Mouse (Mus musculus) hindbrain, embryonic 16.5 days (tissue): ENCODE data around the gene Cdhr2. TPM values are rescaled to one million over a fixed set of nuclear protein-coding genes. Genes with fewer than 3 reads are reported as not detected.

Experiments
- ATAC-seq: fragments of 200-750 bp; cut with Nextera tagmentation; 2 replicates; pipeline ENCODE4 v1.8.0; 2017; ENCODE audit warnings: moderate TSS enrichment, moderate library complexity
- H3K27ac ChIP-seq: fragments of 300-500 bp; sonication (generic); 2 replicates; pipeline ENCODE4 v1.5.1; 2014; ENCODE audit warnings: low read depth, mild to moderate bottlenecking, control low read depth, low read length, moderate library complexity
- H3K27me3 ChIP-seq: fragments of 300-500 bp; sonication (generic); replicated peaks from 2 replicates; pipeline ENCODE4 v1.6.1; 2014; ENCODE audit warnings: low read length; ENCODE audit not compliant: control insufficient read depth, insufficient read depth
- H3K36me3 ChIP-seq: fragments of 300-500 bp; sonication (generic); 2 replicates; pipeline ENCODE4 v1.6.1; 2014; ENCODE audit warnings: mild to moderate bottlenecking, low read length, moderate library complexity, mixed read lengths; ENCODE audit not compliant: control insufficient read depth, insufficient read depth
- H3K4me1 ChIP-seq: fragments of 300-500 bp; sonication (generic); 2 replicates; pipeline ENCODE4 v1.6.1; 2014; ENCODE audit warnings: low read depth, low read length; ENCODE audit not compliant: control insufficient read depth, insufficient read depth
- H3K4me2 ChIP-seq: fragments of 300-500 bp; sonication (generic); 2 replicates; pipeline ENCODE4 v1.6.1; 2014; ENCODE audit warnings: mild to moderate bottlenecking, low read length, control low read depth, moderate library complexity
- H3K4me3 ChIP-seq: fragments of 300-500 bp; sonication (generic); 2 replicates; pipeline ENCODE4 v1.5.1; 2014; ENCODE audit warnings: mild to moderate bottlenecking, low read length, control low read depth, moderate library complexity
- H3K9ac ChIP-seq: fragments of 300-500 bp; sonication (generic); 2 replicates; pipeline ENCODE4 v1.6.1; 2014; ENCODE audit warnings: low read depth, mild to moderate bottlenecking, control low read depth, low read length, moderate library complexity
- H3K9me3 ChIP-seq: fragments of 300-500 bp; sonication (generic); 2 replicates; pipeline ENCODE4 v1.6.1; 2014; ENCODE audit warnings: mild to moderate bottlenecking, low read length, moderate library complexity; ENCODE audit not compliant: control insufficient read depth
- WGBS: fragments of 180-500 bp; shearing (Covaris S2); extraction: QIAGEN DNeasy Blood & Tissue Kit; methylation state at CpG from one replicate; pipeline ENCODE4 v1.1.7; 2014; 5-methylcytosine and 5-hydroxymethylcytosine counted together
- polyA plus RNA-seq: library from polyadenylated mRNA; unstranded; fragments of >200 nt; fragmentation: Nextera tagmentation; extraction: Ambion mirVana; gene quantifications from 2 replicates; pipeline ENCODE4 v1.2.1, GENCODE M21; 2015

Cdhr2 gene
- 0.16 and 0.21 TPM in 2 replicates for polyA plus RNA-seq

DNA sequence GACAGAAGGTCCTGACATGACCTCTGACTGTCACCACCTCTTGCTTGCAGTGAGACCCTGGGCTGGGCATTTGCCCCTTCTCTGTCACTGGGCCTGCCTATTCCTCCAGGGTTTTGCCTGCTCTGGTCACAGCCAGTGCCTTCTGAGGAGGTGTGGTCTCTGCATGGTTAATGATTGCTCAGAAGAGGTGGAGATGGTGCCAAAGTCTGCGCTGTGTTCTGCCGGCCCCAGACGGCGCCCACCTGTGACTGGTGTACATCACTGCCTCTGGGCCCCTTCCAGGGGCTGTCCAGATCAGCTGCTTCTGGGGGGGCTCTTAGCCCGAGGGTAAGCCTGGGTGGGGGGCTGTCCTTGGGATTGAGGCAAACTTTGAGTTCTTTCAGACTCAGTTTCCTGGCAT, at the start of gene Cdhr2:
Cdhr2 (plus strand) TSS at position 219 of the 400 bp plus-strand sequence.
- 77% methylated on average over 5 of the region's 5 CpGs for WGBS
- no peaks in the 10 kb centered on the region for H3K4me1 ChIP-seq
- no peaks in the 10 kb centered on the region; the same call in 1 of the 2 replicates for H3K27me3 ChIP-seq
- H3K9me3 ChIP-seq, result no peaks in the 10 kb centered on the region
- no peak within 1 kb of the TSS for H3K4me2 ChIP-seq
- H3K36me3 ChIP-seq, result no peaks in the 10 kb centered on the region
- H3K27ac ChIP-seq, result no peak within 1 kb of the TSS
- no peak within 1 kb of the TSS for H3K9ac ChIP-seq
- no peak within 1 kb of the TSS for H3K4me3 ChIP-seq
- ATAC-seq, result no peak

DNA sequence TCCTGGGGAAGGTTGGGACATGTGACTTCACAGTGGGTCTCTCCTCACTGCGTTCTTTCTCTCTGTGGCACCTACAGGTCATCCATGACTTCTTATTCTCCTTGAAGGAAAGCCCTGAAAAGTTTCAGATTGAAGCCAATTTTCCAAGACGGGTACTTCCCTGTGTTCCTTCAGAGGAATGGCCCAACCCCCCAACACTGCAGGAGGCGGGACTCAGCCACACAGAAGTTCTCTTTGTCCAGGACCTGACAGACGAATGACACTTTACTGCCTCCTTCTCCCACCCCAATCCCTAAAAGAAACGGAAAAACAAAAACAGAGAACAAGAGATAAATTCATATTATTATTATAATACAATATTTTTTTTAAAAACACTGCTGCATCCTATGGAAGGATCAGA, 40.4 kb upstream of the Cdhr2 start:
- no peak for ATAC-seq
- Histone ChIP-seq H3K27ac (no peak overlapping the region), H3K4me3 (no peak overlapping the region), H3K9me3 (no peaks in the 10 kb centered on the region), H3K27me3 (no peaks in the 10 kb centered on the region), H3K4me2 (no peak overlapping the region), H3K36me3 (peaks cover 33% of the 10 kb centered on the region), H3K4me1 (no peaks in the 10 kb centered on the region), H3K9ac (no peak overlapping the region)
- WGBS, result 49% methylated on average over 5 of the region's 5 CpGs

DNA sequence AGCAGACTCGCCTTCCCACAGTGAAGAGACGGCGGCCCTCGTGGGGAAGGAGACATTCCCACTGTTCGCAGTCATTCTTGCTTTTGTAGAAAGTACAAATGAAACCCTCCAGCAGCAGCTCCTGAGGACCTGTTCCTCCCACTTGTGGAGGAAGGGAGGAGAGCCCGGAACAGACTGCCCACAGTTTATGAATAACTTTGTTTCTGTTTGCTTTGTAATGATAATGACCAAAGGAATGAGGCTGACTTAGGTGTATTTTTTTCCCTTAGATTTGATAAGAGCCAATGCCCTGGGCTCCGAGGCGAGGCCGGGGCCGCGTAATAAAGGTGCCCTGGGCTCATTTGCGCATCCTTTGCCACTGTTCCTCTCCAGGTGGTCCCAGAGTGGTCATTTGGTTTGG, 39.9 kb upstream of the Cdhr2 start:
- 83% methylated on average over 12 of the region's 12 CpGs for WGBS
- Histone ChIP-seq H3K9me3 (no peaks in the 10 kb centered on the region), H3K4me1 (no peaks in the 10 kb centered on the region), H3K4me2 (no peak overlapping the region), H3K27ac (no peak overlapping the region), H3K9ac (no peak overlapping the region), H3K36me3 (peaks cover 31% of the 10 kb centered on the region), H3K4me3 (no peak overlapping the region), H3K27me3 (no peaks in the 10 kb centered on the region)
- no peak for ATAC-seq

DNA sequence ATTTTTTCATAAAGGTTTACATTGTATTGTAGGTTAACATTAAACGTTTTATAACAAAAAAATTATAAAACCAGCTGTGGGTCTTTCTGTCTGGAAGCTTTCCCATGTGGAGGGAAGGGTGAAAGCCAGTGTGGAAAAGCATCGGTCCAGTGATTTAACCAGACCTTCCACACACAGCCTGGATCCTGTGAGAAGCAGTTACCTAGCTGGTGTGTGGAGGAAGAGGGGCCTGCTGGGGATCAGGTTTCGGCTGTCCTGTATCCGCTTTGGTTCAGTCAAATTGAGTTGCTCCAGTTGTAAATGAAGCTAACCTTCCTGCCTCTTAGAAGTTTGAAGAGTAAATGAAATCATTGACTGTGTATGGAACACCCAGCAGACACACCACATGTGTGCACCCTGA, 37.3 kb upstream of the Cdhr2 start:
- no peaks in the 10 kb centered on the region for H3K27me3 ChIP-seq
- H3K4me1 ChIP-seq, result no peaks in the 10 kb centered on the region
- H3K9ac ChIP-seq, result no peak overlapping the region
- H3K4me2 ChIP-seq, result no peak overlapping the region
- H3K4me3 ChIP-seq, result no peak overlapping the region
- ATAC-seq, result no peak
- 82% methylated on average over 4 of the region's 4 CpGs for WGBS
- H3K27ac ChIP-seq, result no peak overlapping the region
- H3K36me3 ChIP-seq, result peaks cover 19% of the 10 kb centered on the region
- no peaks in the 10 kb centered on the region for H3K9me3 ChIP-seq

DNA sequence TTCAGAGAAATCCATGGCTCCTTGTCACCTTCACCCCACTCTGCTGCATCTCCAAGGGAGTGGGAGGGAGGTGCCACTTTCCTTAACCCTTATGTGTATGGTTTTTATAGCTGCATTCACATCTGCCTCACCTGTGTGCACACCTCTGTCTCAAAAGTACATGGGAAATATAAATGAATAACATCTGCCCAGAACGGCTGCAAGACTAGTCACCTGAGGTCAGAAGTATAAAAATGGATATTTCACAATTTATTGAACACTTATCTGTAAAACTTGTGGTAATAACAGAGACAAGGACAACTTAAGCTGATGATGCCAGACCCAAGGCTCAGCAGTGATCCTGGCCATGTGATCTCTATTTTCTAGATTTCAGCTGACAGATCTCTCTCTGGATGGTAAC, 36.8 kb upstream of the Cdhr2 start:
- no peaks in the 10 kb centered on the region for H3K27me3 ChIP-seq
- H3K4me1 ChIP-seq, result no peaks in the 10 kb centered on the region
- WGBS, result 92% methylated on average over 1 of the region's 1 CpGs
- H3K27ac ChIP-seq, result no peak overlapping the region
- no peak overlapping the region for H3K4me3 ChIP-seq
- H3K4me2 ChIP-seq, result no peak overlapping the region
- H3K9ac ChIP-seq, result no peak overlapping the region
- ATAC-seq, result no peak
- H3K9me3 ChIP-seq, result no peaks in the 10 kb centered on the region
- peaks cover 19% of the 10 kb centered on the region for H3K36me3 ChIP-seq

DNA sequence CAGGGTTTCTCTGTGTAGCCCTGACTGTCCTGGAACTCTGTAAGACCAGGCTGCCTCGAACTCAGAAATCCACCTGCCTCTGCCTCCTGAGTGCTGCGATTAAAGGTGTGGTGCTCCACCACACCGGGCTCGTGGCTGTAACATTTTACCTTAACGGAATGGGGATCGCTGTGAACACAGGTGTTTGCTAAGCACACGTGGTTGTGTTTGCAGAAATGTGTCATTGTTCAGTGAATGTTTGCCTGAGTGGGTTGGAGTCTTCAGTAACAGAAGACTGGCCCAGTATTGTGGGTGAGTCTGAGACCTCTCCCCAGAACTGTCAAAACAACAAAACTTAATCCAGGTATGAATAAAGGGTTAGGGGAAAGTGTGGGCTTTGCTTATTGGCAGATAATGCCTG, 36.2 kb upstream of the Cdhr2 start:
- ATAC-seq, result no peak
- H3K27ac ChIP-seq, result no peak overlapping the region
- no peak overlapping the region for H3K4me3 ChIP-seq
- 95% methylated on average over 7 of the region's 7 CpGs for WGBS
- peaks cover 19% of the 10 kb centered on the region for H3K36me3 ChIP-seq
- no peak overlapping the region for H3K4me2 ChIP-seq
- H3K4me1 ChIP-seq, result no peaks in the 10 kb centered on the region
- H3K9me3 ChIP-seq, result no peaks in the 10 kb centered on the region
- no peak overlapping the region for H3K9ac ChIP-seq
- H3K27me3 ChIP-seq, result no peaks in the 10 kb centered on the region

DNA sequence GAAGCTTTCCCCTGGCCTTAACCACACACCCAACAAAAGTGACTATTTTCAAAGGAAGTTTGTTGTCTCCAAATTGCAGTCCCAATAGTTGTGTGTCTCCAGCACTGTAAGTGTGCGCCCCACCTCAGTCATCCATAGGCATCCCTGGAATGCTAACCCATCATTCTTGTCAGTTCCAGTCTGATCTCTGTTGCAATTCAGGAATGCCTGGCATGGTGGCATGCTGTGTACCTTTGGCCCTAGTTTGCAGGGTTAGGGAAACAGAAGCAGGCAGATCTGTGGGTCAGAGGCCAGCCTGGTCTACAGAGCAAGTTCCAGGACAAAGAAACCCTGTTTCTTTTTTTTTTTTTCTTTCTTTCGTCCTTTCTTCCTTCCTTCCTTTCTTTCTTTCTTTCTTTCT, 30.8 kb upstream of the Cdhr2 start:
- no peak overlapping the region for H3K9ac ChIP-seq
- H3K36me3 ChIP-seq, result peaks cover 2% of the 10 kb centered on the region; the same call in 1 of the 2 replicates
- no peak for ATAC-seq
- H3K9me3 ChIP-seq, result no peaks in the 10 kb centered on the region
- no peaks in the 10 kb centered on the region for H3K4me1 ChIP-seq
- WGBS, result 80% methylated on average over 2 of the region's 2 CpGs
- no peak overlapping the region for H3K4me3 ChIP-seq
- no peaks in the 10 kb centered on the region for H3K27me3 ChIP-seq
- H3K27ac ChIP-seq, result no peak overlapping the region
- no peak overlapping the region for H3K4me2 ChIP-seq

DNA sequence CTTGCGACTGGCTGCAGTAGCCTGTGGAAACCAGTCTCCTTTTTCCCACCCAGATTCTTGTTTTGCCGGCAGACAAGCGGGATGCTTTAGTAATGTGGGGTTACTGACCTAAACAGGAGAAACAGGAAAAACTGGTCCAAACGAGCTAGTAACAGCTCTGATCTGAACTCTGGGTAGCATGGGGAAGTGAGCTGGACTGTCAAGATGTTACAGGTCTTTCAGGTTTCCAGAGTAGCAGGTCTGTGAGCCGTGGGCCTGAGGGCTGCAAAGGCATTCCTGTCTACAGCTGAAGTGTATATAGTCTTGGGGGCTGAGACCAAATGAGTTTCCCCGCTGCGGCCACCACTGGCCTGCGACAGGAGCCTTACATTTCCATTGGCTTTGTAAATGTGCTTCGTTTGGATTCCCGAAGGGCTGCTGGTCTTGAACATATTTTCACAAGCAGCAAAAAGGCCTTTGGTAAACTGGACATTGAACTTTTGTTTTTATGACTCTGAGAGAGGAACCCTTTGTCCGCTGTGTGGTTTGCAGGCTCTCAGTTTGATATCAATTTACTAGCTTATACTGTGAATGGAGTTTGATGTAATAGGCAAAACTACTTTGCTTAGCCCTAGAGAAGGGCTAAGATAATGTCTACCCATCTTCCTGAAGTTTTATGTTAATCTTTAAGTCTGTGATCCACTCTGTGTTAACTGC, 25.2 kb upstream of the Cdhr2 start:
- 74% methylated on average over 11 of the region's 11 CpGs for WGBS
- H3K27me3 ChIP-seq, result no peaks in the 10 kb centered on the region
- no peak overlapping the region for H3K27ac ChIP-seq
- H3K4me2 ChIP-seq, result no peak overlapping the region
- no peak for ATAC-seq
- no peak overlapping the region for H3K4me3 ChIP-seq
- no peaks in the 10 kb centered on the region for H3K9me3 ChIP-seq
- H3K36me3 ChIP-seq, result peaks cover 14% of the 10 kb centered on the region
- no peaks in the 10 kb centered on the region for H3K4me1 ChIP-seq
- no peak overlapping the region for H3K9ac ChIP-seq

DNA sequence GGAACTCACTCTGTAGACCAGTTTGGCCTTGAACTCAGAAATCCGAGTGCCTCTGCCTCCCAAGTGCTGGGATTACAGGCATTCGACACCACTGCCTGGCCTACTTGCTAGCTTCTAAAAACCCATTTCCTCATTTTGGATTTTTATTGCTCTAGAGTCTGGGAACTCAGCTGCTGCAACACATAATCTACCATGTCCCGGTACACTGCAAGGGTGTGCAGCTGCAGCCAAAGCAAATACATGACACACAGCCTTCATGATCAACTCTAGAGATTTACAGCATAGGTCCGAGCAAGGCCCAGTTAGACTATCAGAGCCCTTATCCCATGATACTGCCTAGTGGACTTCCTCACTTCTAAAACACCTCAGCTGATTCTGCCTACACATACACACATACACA, 23.0 kb upstream of the Cdhr2 start:
- Histone ChIP-seq H3K4me3 (no peak overlapping the region), H3K36me3 (peaks cover 36% of the 10 kb centered on the region), H3K9me3 (no peaks in the 10 kb centered on the region), H3K9ac (no peak overlapping the region), H3K4me2 (no peak overlapping the region), H3K27me3 (no peaks in the 10 kb centered on the region), H3K27ac (no peak overlapping the region), H3K4me1 (no peaks in the 10 kb centered on the region)
- ATAC-seq, result no peak
- 79% methylated on average over 4 of the region's 4 CpGs for WGBS
